Mouse (Mus musculus) heart, embryonic 14.5 days (tissue): ENCODE data around the gene Phc2. TPM values are rescaled to one million over a fixed set of nuclear protein-coding genes. Genes with fewer than 3 reads are reported as not detected.

Experiments used
- ATAC-seq: fragments of 200-750 bp; cut with Nextera tagmentation; 2 replicates; pipeline ENCODE4 v1.8.0; 2017; ENCODE audit warnings: low read depth, moderate TSS enrichment; ENCODE audit not compliant: insufficient number of reproducible peaks, insufficient read depth, low FRiP score
- H3K27ac ChIP-seq, 2 experiments: fragments of 200-500 bp in 1 of 2; fragments of 300-500 bp in 1 of 2; sonication (generic) in 1 of 2; replicated peaks in 1 of 2; 2 replicates each; pipeline ENCODE4 v1.5.1; 2012 to 2014; ENCODE audit warnings: low read depth in 2 of 2, low read length in 2 of 2, control low read depth in 1 of 2, mild to moderate bottlenecking in 1 of 2, mixed read lengths in 1 of 2; ENCODE audit not compliant: control insufficient read depth in 1 of 2, insufficient read depth in 1 of 2
- H3K27me3 ChIP-seq: fragments of 300-500 bp; sonication (generic); 2 replicates; pipeline ENCODE4 v1.6.1; 2014; ENCODE audit warnings: mild to moderate bottlenecking, low read length, control low read depth; ENCODE audit not compliant: control insufficient read depth, insufficient read depth
- H3K36me3 ChIP-seq: fragments of 300-500 bp; sonication (generic); 2 replicates; pipeline ENCODE4 v1.6.1; 2014; ENCODE audit warnings: mild to moderate bottlenecking, control low read depth, low read length, mixed read lengths; ENCODE audit not compliant: control insufficient read depth, insufficient read depth
- H3K4me1 ChIP-seq, 2 experiments: fragments of 200-500 bp in 1 of 2; fragments of 300-500 bp in 1 of 2; sonication (generic) in 1 of 2; 2 replicates each; pipeline ENCODE4 v1.6.1; 2012 to 2014; ENCODE audit warnings: low read length in 2 of 2, control low read depth in 1 of 2, mixed read lengths in 1 of 2; ENCODE audit not compliant: control insufficient read depth in 2 of 2, insufficient read depth in 2 of 2
- H3K4me2 ChIP-seq: fragments of 300-500 bp; sonication (generic); 2 replicates; pipeline ENCODE4 v1.6.1; 2014; ENCODE audit warnings: mild to moderate bottlenecking, low read length
- H3K4me3 ChIP-seq, 2 experiments: fragments of 200-500 bp in 1 of 2; fragments of 300-500 bp in 1 of 2; sonication (generic) in 1 of 2; 2 replicates each; pipeline ENCODE4 v1.5.1; 2012 to 2014; ENCODE audit warnings: low read length in 2 of 2, mild to moderate bottlenecking in 2 of 2, control low read depth in 1 of 2, low read depth in 1 of 2, moderate library complexity in 1 of 2; ENCODE audit not compliant: control insufficient read depth in 1 of 2, insufficient read depth in 1 of 2
- H3K9ac ChIP-seq: fragments of 300-500 bp; sonication (generic); 2 replicates; pipeline ENCODE4 v1.6.1; 2014; ENCODE audit warnings: mild to moderate bottlenecking, low read length
- H3K9me3 ChIP-seq: fragments of 300-500 bp; sonication (generic); 2 replicates; pipeline ENCODE4 v1.6.1; 2016; ENCODE audit warnings: low read length, control low read depth; ENCODE audit not compliant: control insufficient read depth
- WGBS: fragments of 180-500 bp; shearing (Covaris S2); extraction: QIAGEN DNeasy Blood & Tissue Kit; methylation state at CpG from one replicate; pipeline ENCODE4 v1.1.7; 2014; 5-methylcytosine and 5-hydroxymethylcytosine counted together
- polyA plus RNA-seq: library from polyadenylated mRNA; unstranded; fragments of >200 nt; fragmentation: Nextera tagmentation; extraction: Ambion mirVana; gene quantifications from 2 replicates; pipeline ENCODE4 v1.2.1, GENCODE M21; 2014

The Phc2 gene
- polyA plus RNA-seq, 1 experiment from 2014 or later = 42.5 TPM

- Histone ChIP-seq H3K27me3 (no peaks in the 10 kb centered on the region), H3K36me3 (peaks cover 65% of the 10 kb centered on the region), H3K4me2 (no peak overlapping the region), H3K4me1 (peaks cover 10 to 13% of the 10 kb centered on the region in 2 experiments), H3K9ac (no peak overlapping the region), H3K4me3 (no peak overlapping the region), H3K9me3 (no peaks in the 10 kb centered on the region), H3K27ac (no peak overlapping the region)
- ATAC-seq = no peak
- WGBS = 90% methylated on average over 11 of the region's 11 CpGs
Measured at GRCm38 (mm10) chr4:128773820-128774219, 119.3 kb downstream of the Phc2 start.

- 90% methylated on average over 9 of the region's 9 CpGs for WGBS
Measured at GRCm38 (mm10) chr4:128774467-128774866, 120.0 kb downstream of the Phc2 start.

GRCm38 (mm10) chr4:128776568-128777289 lies 122.2 kb downstream of the Phc2 start:
- WGBS = 45% methylated on average over 20 of the region's 20 CpGs
- no peak for ATAC-seq
- no peak overlapping the region for H3K9ac ChIP-seq
- H3K4me2 ChIP-seq = no peak overlapping the region
- no peaks in the 10 kb centered on the region for H3K27me3 ChIP-seq
- no peaks in the 10 kb centered on the region for H3K9me3 ChIP-seq
- peaks cover 94% of the 10 kb centered on the region for H3K36me3 ChIP-seq
- H3K4me1 ChIP-seq = no peaks in the 10 kb centered on the region
- no peak overlapping the region for H3K27ac ChIP-seq
- no peak overlapping the region for H3K4me3 ChIP-seq

More at GRCm38 (mm10) chr4:128774467-128774866, 120.0 kb downstream of the Phc2 start:
- H3K4me1 ChIP-seq = peaks cover 8 to 11% of the 10 kb centered on the region in 2 experiments
- peaks cover 71% of the 10 kb centered on the region for H3K36me3 ChIP-seq
- no peak overlapping the region for H3K4me2 ChIP-seq
- no peak overlapping the region for H3K27ac ChIP-seq
- no peak overlapping the region for H3K9ac ChIP-seq
- H3K9me3 ChIP-seq = no peaks in the 10 kb centered on the region
- no peaks in the 10 kb centered on the region for H3K27me3 ChIP-seq
- ATAC-seq = no peak
- no peak overlapping the region for H3K4me3 ChIP-seq

GRCm38 (mm10) chr4:128777593-128777992 lies 123.1 kb downstream of the Phc2 start:
- Histone ChIP-seq H3K27me3 (no peaks in the 10 kb centered on the region), H3K4me2 (no peak overlapping the region), H3K4me3 (no peak overlapping the region), H3K9me3 (no peaks in the 10 kb centered on the region), H3K27ac (no peak overlapping the region), H3K36me3 (peaks cover 98% of the 10 kb centered on the region), H3K4me1 (no peaks in the 10 kb centered on the region), H3K9ac (no peak overlapping the region)
- no peak for ATAC-seq
- WGBS = 83% methylated on average over 11 of the region's 11 CpGs

GRCm38 (mm10) chr4:128782037-128782436 lies 127.5 kb downstream of the Phc2 start:
- Histone ChIP-seq H3K4me1 (0 out of 4 replicates have a peak, but pooled peaks cover 0 to 2% of the 10 kb centered on the region in 2 experiments), H3K9me3 (no peaks in the 10 kb centered on the region), H3K36me3 (peaks cover 99% of the 10 kb centered on the region), H3K27ac (no peak overlapping the region), H3K9ac (no peak overlapping the region), H3K27me3 (no peaks in the 10 kb centered on the region), H3K4me2 (no peak overlapping the region), H3K4me3 (no peak overlapping the region)
- ATAC-seq = no peak
- 81% methylated on average over 7 of the region's 7 CpGs for WGBS

GRCm38 (mm10) chr4:128782645-128783044 lies 128.1 kb downstream of the Phc2 start:
- Histone ChIP-seq H3K9me3 (no peaks in the 10 kb centered on the region), H3K36me3 (peaks cover 99% of the 10 kb centered on the region), H3K4me3 (no peak overlapping the region), H3K27me3 (no peaks in the 10 kb centered on the region), H3K4me2 (no peak overlapping the region), H3K9ac (no peak overlapping the region), H3K4me1 (0 out of 4 replicates have a peak, but pooled peaks cover 0 to 2% of the 10 kb centered on the region in 2 experiments), H3K27ac (no peak overlapping the region)
- 40% methylated on average over 4 of the region's 4 CpGs for WGBS
- no peak for ATAC-seq

- no peak overlapping the region for H3K9ac ChIP-seq
- H3K27ac ChIP-seq = no peak overlapping the region
- peaks cover 93% of the 10 kb centered on the region for H3K36me3 ChIP-seq
- no peak for ATAC-seq
- no peak overlapping the region for H3K4me2 ChIP-seq
- H3K27me3 ChIP-seq = no peaks in the 10 kb centered on the region
- H3K4me1 ChIP-seq = 0 out of 4 replicates have a peak, but pooled peaks cover 0 to 2% of the 10 kb centered on the region in 2 experiments
- H3K4me3 ChIP-seq = no peak overlapping the region
- 89% methylated on average over 15 of the region's 15 CpGs for WGBS
- H3K9me3 ChIP-seq = no peaks in the 10 kb centered on the region
Measured at GRCm38 (mm10) chr4:128784950-128785631, 130.6 kb downstream of the Phc2 start.
